Mouse (Mus musculus) intestine, postnatal 0 days (tissue): ENCODE data around the gene Acsl5. TPM values are rescaled to one million over a fixed set of nuclear protein-coding genes. Genes with fewer than 3 reads are reported as not detected.
A peak's percentile ranks its signal among the peaks of the same experiment; 100 is the strongest.

Experiments
- ATAC-seq: fragments of 200-750 bp; cut with Nextera tagmentation; 2 replicates; pipeline ENCODE4 v1.8.0; 2017; ENCODE audit warnings: mild to moderate bottlenecking, moderate TSS enrichment, moderate library complexity
- H3K27ac ChIP-seq: fragments of 300-500 bp; sonication (generic); 2 replicates; pipeline ENCODE4 v1.5.1; 2014; ENCODE audit warnings: mild to moderate bottlenecking, low read depth, low read length, moderate library complexity
- H3K27me3 ChIP-seq: fragments of 300-500 bp; sonication (generic); replicated peaks from 2 replicates; pipeline ENCODE4 v1.6.1; 2014; ENCODE audit warnings: low read length, mixed read lengths; ENCODE audit not compliant: control insufficient read depth, insufficient read depth
- H3K36me3 ChIP-seq: fragments of 300-500 bp; sonication (generic); 2 replicates; pipeline ENCODE4 v1.6.1; 2014; ENCODE audit warnings: mild to moderate bottlenecking, moderate library complexity; ENCODE audit not compliant: control insufficient read depth, insufficient read depth
- H3K4me1 ChIP-seq: fragments of 300-500 bp; sonication (generic); replicated peaks from 2 replicates; pipeline ENCODE4 v1.6.1; 2014; ENCODE audit warnings: antibody characterized with exemption, low read length, mixed read lengths; ENCODE audit not compliant: control insufficient read depth, insufficient read depth
- H3K4me2 ChIP-seq: fragments of 300-500 bp; sonication (generic); replicated peaks from 2 replicates; pipeline ENCODE4 v1.6.1; 2014; ENCODE audit warnings: low read depth, mild to moderate bottlenecking, moderate library complexity
- H3K4me3 ChIP-seq: fragments of 300-500 bp; sonication (generic); 2 replicates; pipeline ENCODE4 v1.5.1; 2014; ENCODE audit warnings: low read depth, low read length
- H3K9ac ChIP-seq: fragments of 300-500 bp; sonication (generic); 2 replicates; pipeline ENCODE4 v1.6.1; 2014; ENCODE audit warnings: mild to moderate bottlenecking, low read depth, low read length
- H3K9me3 ChIP-seq: fragments of 300-500 bp; sonication (generic); 2 replicates; pipeline ENCODE4 v1.6.1; 2016; ENCODE audit warnings: mixed run types; ENCODE audit not compliant: control insufficient read depth
- CTCF ChIP-seq: sonication (generic); IDR thresholded peaks from 2 replicates; pipeline ENCODE4 v1.5.1; 2016; ENCODE audit warnings: low read depth, mild to moderate bottlenecking, control low read depth, antibody characterized with exemption, moderate library complexity
- WGBS: fragments of 180-500 bp; shearing (Covaris S2); extraction: QIAGEN DNeasy Blood & Tissue Kit; methylation state at CpG from one replicate; pipeline ENCODE4 v1.1.7; 2014; 5-methylcytosine and 5-hydroxymethylcytosine counted together
- polyA plus RNA-seq: library from polyadenylated mRNA; unstranded; fragments of >200 nt; fragmentation: Nextera tagmentation; extraction: Ambion mirVana; gene quantifications from 2 replicates; pipeline ENCODE4 v1.2.1, GENCODE M21; 2015

The Acsl5 gene
- polyA plus RNA-seq, 1 experiment from 2014 or later = 1,862 TPM

GRCm38 (mm10) chr19:55247991-55248520 is 3.7 kb upstream of the Acsl5 start:
- no peak for TF ChIP-seq CTCF
- Histone ChIP-seq H3K36me3 (no peaks in the 10 kb centered on the region), H3K4me1 (peaks cover 7% of the 10 kb centered on the region), H3K9me3 (no peaks in the 10 kb centered on the region), H3K27me3 (no peaks in the 10 kb centered on the region), H3K27ac (peak overlapping the region; percentile 95), H3K4me2 (0 out of 2 replicates have a peak overlapping the region, but pooled peaks have one; percentile 17), H3K9ac (no peak overlapping the region), H3K4me3 (no peak overlapping the region)
- WGBS = 28% methylated on average over 9 of the region's 9 CpGs
- ATAC-seq = peak; percentile 86

- no peak for ATAC-seq
Observed at GRCm38 (mm10) chr19:55250451-55250850, 1.3 kb upstream of the Acsl5 start.

GRCm38 (mm10) chr19:55253239-55253569 is 1.5 kb downstream of the Acsl5 start:
- H3K4me3 ChIP-seq = peak overlapping the region; percentile 74

More at GRCm38 (mm10) chr19:55250451-55250850, 1.3 kb upstream of the Acsl5 start:
- Histone ChIP-seq H3K9ac (no peak overlapping the region), H3K4me3 (no peak overlapping the region), H3K27me3 (no peaks in the 10 kb centered on the region), H3K4me2 (no peak overlapping the region), H3K36me3 (no peaks in the 10 kb centered on the region), H3K9me3 (no peaks in the 10 kb centered on the region), H3K27ac (peak overlapping the region; percentile 95), H3K4me1 (peaks cover 7% of the 10 kb centered on the region)
- no peak for TF ChIP-seq CTCF
- 61% methylated on average over 5 of the region's 5 CpGs for WGBS

GRCm38 (mm10) chr19:55253570-55254441 is 2.1 kb downstream of the Acsl5 start:
- Histone ChIP-seq H3K4me1 (peaks cover 7% of the 10 kb centered on the region), H3K9me3 (no peaks in the 10 kb centered on the region), H3K4me3 (peak overlapping the region; percentile 74), H3K9ac (peak overlapping the region; percentile 78), H3K27ac (peak overlapping the region; percentile 95), H3K36me3 (no peaks in the 10 kb centered on the region; the same call in 1 of the 2 replicates), H3K27me3 (no peaks in the 10 kb centered on the region), H3K4me2 (peak overlapping the region; percentile 75)
- under 1% methylated on average over 32 of the region's 32 CpGs for WGBS
- ATAC-seq = peak; percentile 30; the same call in 1 of the 2 replicates
- no peak; the same call in 1 of the 2 replicates for TF ChIP-seq CTCF

More at GRCm38 (mm10) chr19:55253239-55253569, 1.5 kb downstream of the Acsl5 start:
- peak overlapping the region; percentile 95 for H3K27ac ChIP-seq
- ATAC-seq = no peak
- H3K9me3 ChIP-seq = no peaks in the 10 kb centered on the region
- H3K4me1 ChIP-seq = peaks cover 7% of the 10 kb centered on the region
- H3K27me3 ChIP-seq = no peaks in the 10 kb centered on the region
- under 1% methylated on average over 9 of the region's 9 CpGs for WGBS
- H3K4me2 ChIP-seq = peak overlapping the region; percentile 75
- 0 out of 2 replicates have a peak, but pooled peaks have one; percentile 14 for TF ChIP-seq CTCF
- H3K9ac ChIP-seq = peak overlapping the region; percentile 78
- H3K36me3 ChIP-seq = no peaks in the 10 kb centered on the region; the same call in 1 of the 2 replicates

- H3K9me3 ChIP-seq = no peaks in the 10 kb centered on the region
- H3K27ac ChIP-seq = peak overlapping the region; percentile 95
- TF ChIP-seq CTCF = no peak
- H3K4me2 ChIP-seq = peak overlapping the region; percentile 75
- no peaks in the 10 kb centered on the region for H3K27me3 ChIP-seq
- 8% methylated on average over 5 of the region's 5 CpGs for WGBS
- H3K36me3 ChIP-seq = peaks cover 3% of the 10 kb centered on the region; the same call in 1 of the 2 replicates
- H3K4me3 ChIP-seq = peak overlapping the region; percentile 74
- ATAC-seq = no peak
- peaks cover 7% of the 10 kb centered on the region for H3K4me1 ChIP-seq
- H3K9ac ChIP-seq = peak overlapping the region; percentile 78
Observed at GRCm38 (mm10) chr19:55254513-55255016, 2.8 kb downstream of the Acsl5 start.

- 62% methylated on average over 9 of the region's 9 CpGs for WGBS
- peak overlapping the region; percentile 42 for H3K9ac ChIP-seq
- H3K4me2 ChIP-seq = peak overlapping the region; percentile 49
- ATAC-seq = no peak
- TF ChIP-seq CTCF = no peak
- H3K4me3 ChIP-seq = peak overlapping the region; percentile 17; the same call in 1 of the 2 replicates
- peak overlapping the region; percentile 77 for H3K27ac ChIP-seq
- no peaks in the 10 kb centered on the region for H3K9me3 ChIP-seq
- peaks cover 6% of the 10 kb centered on the region for H3K4me1 ChIP-seq
- H3K36me3 ChIP-seq = peaks cover 7% of the 10 kb centered on the region; the same call in 1 of the 2 replicates
- H3K27me3 ChIP-seq = no peaks in the 10 kb centered on the region
Observed at GRCm38 (mm10) chr19:55256156-55256555, 4.4 kb downstream of the Acsl5 start.
